Mouse (Mus musculus): ENCODE results near the gene Map4k5.

Gene Map4k5

GRCm38 (mm10) chr12:69885170-69885923 is 7.7 kb downstream of the Map4k5 start:
- no peak for DNase-seq

GRCm38 (mm10) chr12:69884053-69884452 is 8.9 kb downstream of the Map4k5 start:
- no peak for DNase-seq

GRCm38 (mm10) chr12:69881198-69881905 is 11.6 kb downstream of the Map4k5 start:
- DNase-seq, result no peak

- DNase-seq, result no peak
Measured at GRCm38 (mm10) chr12:69879739-69880138, 13.3 kb downstream of the Map4k5 start.

GRCm38 (mm10) chr12:69879172-69879665 is 13.8 kb downstream of the Map4k5 start:
- DNase-seq, result no peak

- DNase-seq, result no peak
Measured at GRCm38 (mm10) chr12:69877842-69878363, 15.1 kb downstream of the Map4k5 start.

- DNase-seq, result no peak
Measured at GRCm38 (mm10) chr12:69871632-69872031, 21.4 kb downstream of the Map4k5 start.

GRCm38 (mm10) chr12:69867338-69867737 is 25.7 kb downstream of the Map4k5 start:
- DNase-seq, result no peak

- no peak for DNase-seq
Measured at GRCm38 (mm10) chr12:69864164-69864692, 28.8 kb downstream of the Map4k5 start.

- no peak for DNase-seq
Measured at GRCm38 (mm10) chr12:69863505-69863904, 29.5 kb downstream of the Map4k5 start.

GRCm38 (mm10) chr12:69858847-69859246 is 34.2 kb downstream of the Map4k5 start:
- DNase-seq, result no peak

GRCm38 (mm10) chr12:69857597-69857996 is 35.4 kb downstream of the Map4k5 start:
- DNase-seq, result no peak

GRCm38 (mm10) chr12:69856398-69856797 is 36.6 kb downstream of the Map4k5 start:
- no peak for DNase-seq

- no peak for DNase-seq
Measured at GRCm38 (mm10) chr12:69855641-69856300, 37.2 kb downstream of the Map4k5 start.

GRCm38 (mm10) chr12:69853942-69854341 is 39.1 kb downstream of the Map4k5 start:
- no peak for DNase-seq

- no peak for DNase-seq
Measured at GRCm38 (mm10) chr12:69853387-69853786, 39.6 kb downstream of the Map4k5 start.

- DNase-seq, result no peak
Measured at GRCm38 (mm10) chr12:69852288-69852687, 40.7 kb downstream of the Map4k5 start.

- DNase-seq, result peak; percentile 19
Measured at GRCm38 (mm10) chr12:69848083-69848878, 44.7 kb downstream of the Map4k5 start.

- no peak for DNase-seq
Measured at GRCm38 (mm10) chr12:69846499-69846898, 46.5 kb downstream of the Map4k5 start.

GRCm38 (mm10) chr12:69845722-69846121 is 47.3 kb downstream of the Map4k5 start:
- no peak for DNase-seq

- DNase-seq, result no peak
Measured at GRCm38 (mm10) chr12:69843531-69844445, 49.2 kb downstream of the Map4k5 start.

All from lung, postnatal 14 days (tissue).